Comparison of ENCODE assay signal across 9 mouse cellular contexts in genomic region chrX:71528646-71529045, GRCm38 (mm10). TPM values are rescaled to one million over a fixed set of nuclear protein-coding genes. Genes with fewer than 3 reads are reported as not detected.
DNase-seq lines count a peak whose midpoint lies in the region; ATAC-seq and TF ChIP-seq lines count a peak whose summit lies in the region.
"Had no signal": no experiment of that assay in that cellular context is flagged by ENCODE, and none has a peak within 500 bp of the region (broad histone marks: within the 10 kb centered on the region; RNA-seq: fewer than 3 reads in every experiment).

No protein-coding gene starts in this region.

- peak; percentile 10 for DNase-seq in layer of hippocampus, adult 11-12 months (ENCODE audit: low spot score)
- no peak for DNase-seq in layer of hippocampus, postnatal 25 days (ENCODE audit: extremely low spot score in 1 of 2, low spot score in 1 of 2)
- DNase-seq in adrenal gland, postnatal 25 days: peak; percentile 23
- DNase-seq in kidney, adult 2 months: peak; percentile 54
- DNase-seq in urinary bladder, postnatal 10 days (ENCODE audit: low spot score): no peak

- ATAC-seq in neural tube, embryonic 12.5 days (ENCODE audit: low FRiP score, low read depth): peak; percentile 93
- ATAC-seq in granulocyte monocyte progenitor cell, adult 5-6 weeks (replicated peaks; ENCODE audit: poor library complexity, severe bottlenecking): no peak
- ATAC-seq in cerebellum, adult (ENCODE audit: insufficient number of reproducible peaks, low FRiP score, low TSS enrichment): no peak

- no peak for TF ChIP-seq CTCF in kidney, adult 2 months (conservative IDR thresholded peaks at IDR 0.05; ENCODE audit: insufficient read depth, insufficient read length, low read depth, low read length)

- H3K4me3 ChIP-seq in kidney, adult 2 months (ENCODE audit: insufficient read depth, low read depth, low read length): no peak overlapping the region
- H3K4me3 ChIP-seq in neural tube, embryonic 12.5 days: no peak overlapping the region
- H3K4me3 ChIP-seq: layer of hippocampus, adult 2 months had no signal

- no peak for TF ChIP-seq POLR2A in kidney, adult 2 months (IDR thresholded peaks at IDR 0.05; ENCODE audit: low read depth, low read length)

- no peaks in the 10 kb centered on the region for H3K4me1 ChIP-seq in kidney, adult 2 months (ENCODE audit: control insufficient read depth, insufficient read depth, low read length)
- H3K4me1 ChIP-seq in neural tube, embryonic 12.5 days: peaks cover 3% of the 10 kb centered on the region; the same call in 1 of the 2 replicates

- no peak overlapping the region for H3K27ac ChIP-seq in kidney, adult 2 months (ENCODE audit: insufficient read depth, low read depth, low read length)
- H3K27ac ChIP-seq in neural tube, embryonic 12.5 days: no peak overlapping the region
- H3K27ac ChIP-seq: layer of hippocampus, adult 2 months had no signal

- H3K4me2 ChIP-seq in neural tube, embryonic 12.5 days (replicated peaks): no peak overlapping the region

- no peak overlapping the region for H3K9ac ChIP-seq in neural tube, embryonic 12.5 days

- H3K27me3 ChIP-seq in kidney, adult 2 months (replicated peaks; ENCODE audit: control insufficient read depth, insufficient read depth, low read length): no peaks in the 10 kb centered on the region
- H3K27me3 ChIP-seq in neural tube, embryonic 12.5 days (replicated peaks): no peaks in the 10 kb centered on the region

- no peaks in the 10 kb centered on the region for H3K9me3 ChIP-seq in neural tube, embryonic 12.5 days

- no peaks in the 10 kb centered on the region for H3K36me3 ChIP-seq in kidney, adult 2 months (ENCODE audit: control insufficient read depth, insufficient read depth, low read length)
- no peaks in the 10 kb centered on the region for H3K36me3 ChIP-seq in neural tube, embryonic 12.5 days

- 22% methylated on average over 6 of the region's 6 CpGs for WGBS in kidney, adult 2 months
- WGBS in neural tube, embryonic 12.5 days: 48% methylated on average over 6 of the region's 6 CpGs

RNA-seq across cellular contexts. Expression of gene Hmgb3, which starts 27.1 kb away (rescaled TPM):
- total RNA-seq in layer of hippocampus, postnatal 25 days (2021): 10 to 100 TPM; 17.9 to 20.4 TPM
- total RNA-seq in adrenal gland, postnatal 25 days (2021): 175 and 193 TPM in 2 replicates
- 15.0 and 17.0 TPM in 2 replicates for polyA plus RNA-seq in kidney, adult 2 months (2012; rRNA removed)
- polyA plus RNA-seq in neural tube, embryonic 12.5 days (2016; fragmentation: Nextera tagmentation; extraction: Ambion mirVana): 648 and 679 TPM in 2 replicates
- total RNA-seq in granulocyte monocyte progenitor cell, adult 5-6 weeks (2014; fragmentation: Nextera tagmentation): 66.0 and 79.2 TPM in 2 replicates
- 129 and 138 TPM in 2 replicates for total RNA-seq in granulocyte monocyte progenitor cell, adult 5-6 weeks (2017)

RNA-seq across cellular contexts. Expression of gene Cd99l2, which starts 36.0 kb away (rescaled TPM):
- total RNA-seq in layer of hippocampus, postnatal 25 days (2021): 10 to 100 TPM; 49.1 to 50.4 TPM
- 72.9 and 80.4 TPM in 2 replicates for total RNA-seq in adrenal gland, postnatal 25 days (2021)
- polyA plus RNA-seq in kidney, adult 2 months (2012; rRNA removed): 23.7 and 24.1 TPM in 2 replicates
- polyA plus RNA-seq in neural tube, embryonic 12.5 days (2016; fragmentation: Nextera tagmentation; extraction: Ambion mirVana): 45.9 and 50.2 TPM in 2 replicates
- total RNA-seq in granulocyte monocyte progenitor cell, adult 5-6 weeks (2014; fragmentation: Nextera tagmentation): 4.1 and 7.3 TPM in 2 replicates
- 5.8 and 10.1 TPM in 2 replicates for total RNA-seq in granulocyte monocyte progenitor cell, adult 5-6 weeks (2017)

Comparison
In these comparisons a context has a peak if more than half of its experiments do, and no peak if none do; other contexts are left out.
1. DNase-seq: peak in layer of hippocampus, adult 11-12 months (single experiment), adrenal gland, postnatal 25 days (single experiment) and kidney, adult 2 months (single experiment); none in layer of hippocampus, postnatal 25 days (0 of 2) and urinary bladder, postnatal 10 days (single experiment).